Mouse (Mus musculus) left cerebral cortex, adult 8-10 months (tissue): ENCODE measurements around the gene Creb5. TPM values are rescaled to one million over a fixed set of nuclear protein-coding genes. Genes with fewer than 3 reads are reported as not detected.

Source experiments
- DNase-seq, 2 experiments: peaks; one replicate each; pipeline ENCODE4 v3.0.0; 2022; ENCODE audit warnings: low spot score in 2 of 2
- total RNA-seq, 4 experiments: library from RNA; stranded (reverse); gene quantifications; 2 replicates each; pipeline ENCODE4 v1.2.4; 2022

Gene Creb5
- total RNA-seq, 4 experiments from 2014 or later = 5.0 to 6.9 (median 6.2) TPM

GRCm38 (mm10) chr6:53477501-53477900 is 190.4 kb downstream of the Creb5 start:
- DNase-seq = no peak

- DNase-seq = no peak
These were observed 203.8 kb downstream of the Creb5 start for GRCm38 (mm10) chr6:53490917-53491316.

- DNase-seq = no peak
These were observed 204.3 kb downstream of the Creb5 start for GRCm38 (mm10) chr6:53491331-53491730.

GRCm38 (mm10) chr6:53493864-53494263 is 206.8 kb downstream of the Creb5 start:
- DNase-seq = no peak

- DNase-seq = no peak
These were observed 208.6 kb downstream of the Creb5 start for GRCm38 (mm10) chr6:53495667-53496066.

GRCm38 (mm10) chr6:53496325-53496753 is 209.3 kb downstream of the Creb5 start:
- DNase-seq = no peak

GRCm38 (mm10) chr6:53497904-53498536 is 210.9 kb downstream of the Creb5 start:
- DNase-seq = no peak

- DNase-seq = no peak
These were observed 212.7 kb downstream of the Creb5 start for GRCm38 (mm10) chr6:53499621-53500295.

GRCm38 (mm10) chr6:53501236-53501635 is 214.2 kb downstream of the Creb5 start:
- no peak for DNase-seq

GRCm38 (mm10) chr6:53506947-53507564 is 220.0 kb downstream of the Creb5 start:
- DNase-seq = no peak

GRCm38 (mm10) chr6:53508847-53509494 is 221.9 kb downstream of the Creb5 start:
- DNase-seq = no peak

GRCm38 (mm10) chr6:53510005-53510404 is 222.9 kb downstream of the Creb5 start:
- DNase-seq = no peak

- DNase-seq = no peak
These were observed 225.2 kb downstream of the Creb5 start for GRCm38 (mm10) chr6:53512226-53512625.

GRCm38 (mm10) chr6:53513380-53513779 is 226.3 kb downstream of the Creb5 start:
- DNase-seq = no peak

- no peak for DNase-seq
These were observed 227.8 kb downstream of the Creb5 start for GRCm38 (mm10) chr6:53514862-53515261.

GRCm38 (mm10) chr6:53515611-53516010 is 228.5 kb downstream of the Creb5 start:
- no peak for DNase-seq

- no peak for DNase-seq
These were observed 230.4 kb downstream of the Creb5 start for GRCm38 (mm10) chr6:53517371-53517945.

GRCm38 (mm10) chr6:53523743-53524497 is 236.8 kb downstream of the Creb5 start:
- DNase-seq = no peak

- no peak for DNase-seq
These were observed 239.4 kb downstream of the Creb5 start for GRCm38 (mm10) chr6:53526460-53526859.

- no peak for DNase-seq
These were observed 243.7 kb downstream of the Creb5 start for GRCm38 (mm10) chr6:53530742-53531141.

GRCm38 (mm10) chr6:53531461-53531860 is 244.4 kb downstream of the Creb5 start:
- DNase-seq = no peak
